Mouse (Mus musculus): ENCODE results near the gene Mad1l1.

Mad1l1 gene

DNA sequence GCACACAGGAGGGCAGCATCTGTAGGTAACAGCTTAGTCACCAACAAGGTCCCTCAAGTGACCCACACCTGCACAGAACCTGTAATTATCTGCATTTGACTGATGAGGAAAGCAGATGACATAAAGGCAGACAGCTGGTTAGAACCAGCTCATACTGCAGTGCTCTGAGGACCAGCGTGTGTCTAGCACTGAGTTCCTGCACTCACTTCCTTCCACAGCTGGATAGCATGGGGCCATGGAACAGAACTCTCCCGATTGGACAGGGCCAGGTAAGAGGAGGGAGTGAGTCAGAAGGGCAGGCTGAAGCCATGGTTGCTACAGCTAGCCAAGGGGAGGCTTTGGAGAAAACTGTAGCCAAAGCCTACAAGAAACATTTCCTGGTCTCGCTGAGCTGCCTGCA, 259.0 kb downstream of the Mad1l1 start:
- no peak for DNase-seq (ENCODE audit: low read depth, low spot score)

DNA sequence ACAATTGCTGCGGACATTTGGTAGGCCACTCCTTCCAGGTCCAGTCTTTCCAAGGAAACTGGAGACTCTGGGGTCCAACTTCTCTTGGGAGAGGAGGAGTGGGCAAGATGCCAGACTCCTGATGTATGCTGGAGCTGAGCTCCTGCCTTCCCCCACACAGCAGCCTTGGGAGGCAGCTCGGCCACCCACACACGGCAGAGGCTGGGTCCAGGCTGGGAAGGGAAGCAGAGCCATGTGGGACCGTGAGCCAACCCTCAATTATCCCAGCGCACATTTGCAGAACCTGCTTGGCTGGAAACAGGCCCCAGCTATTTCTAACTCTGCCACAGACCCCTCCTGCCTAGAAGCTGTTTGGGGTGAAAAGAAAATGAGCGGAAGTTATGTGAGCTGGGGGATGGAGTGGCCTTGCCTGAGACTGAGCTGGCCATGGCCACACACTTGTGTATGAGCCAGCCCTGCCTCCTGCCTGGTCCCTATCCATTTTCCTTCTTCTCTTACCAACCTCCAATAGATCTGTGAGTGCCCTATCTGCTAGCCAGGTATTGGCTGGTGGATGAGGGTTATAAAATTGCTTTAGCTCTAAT, 260.0 kb downstream of the Mad1l1 start:
- no peak for DNase-seq (ENCODE audit: low read depth, low spot score)

DNA sequence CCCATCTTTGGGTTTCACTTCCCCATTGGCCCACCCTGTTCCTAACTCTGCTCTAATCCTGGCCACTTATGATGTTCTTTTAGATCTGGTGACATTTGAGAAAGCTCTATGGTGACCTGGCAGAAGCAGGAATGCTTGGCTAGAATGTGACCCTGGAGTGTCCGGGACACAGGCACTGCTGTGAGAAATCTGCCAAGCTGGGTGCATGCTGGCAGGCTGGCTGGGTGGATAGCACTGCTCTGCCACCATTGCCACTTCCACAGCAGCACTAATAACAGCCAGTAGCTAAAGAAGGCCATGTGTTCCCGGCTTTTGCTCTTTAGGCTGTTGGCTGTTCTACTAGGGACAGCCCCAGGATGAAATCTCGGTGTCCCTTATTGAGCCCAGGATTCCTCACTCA, 265.1 kb downstream of the Mad1l1 start:
- no peak for DNase-seq (ENCODE audit: low read depth, low spot score)

DNA sequence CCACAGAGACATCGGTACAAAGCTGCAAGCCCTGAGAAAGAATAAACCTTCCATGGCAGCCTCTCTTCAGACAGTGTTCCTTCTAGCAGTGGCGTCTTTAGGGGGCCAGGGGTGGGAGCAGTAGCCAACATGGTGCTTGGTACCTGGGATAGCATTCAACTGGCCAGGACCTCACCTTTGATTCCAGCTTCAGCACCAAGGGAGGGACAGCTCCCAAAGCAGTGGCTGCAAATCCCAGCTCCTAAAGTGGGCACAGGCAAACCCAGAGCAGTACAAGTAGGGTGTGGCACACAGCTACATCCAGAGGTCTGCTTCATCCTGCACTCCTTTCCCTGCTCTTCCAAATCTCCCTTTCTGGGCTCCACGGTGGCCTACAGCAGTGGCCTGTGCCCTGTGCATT, 265.9 kb downstream of the Mad1l1 start:
- DNase-seq (ENCODE audit: low read depth, low spot score) = no peak

DNA sequence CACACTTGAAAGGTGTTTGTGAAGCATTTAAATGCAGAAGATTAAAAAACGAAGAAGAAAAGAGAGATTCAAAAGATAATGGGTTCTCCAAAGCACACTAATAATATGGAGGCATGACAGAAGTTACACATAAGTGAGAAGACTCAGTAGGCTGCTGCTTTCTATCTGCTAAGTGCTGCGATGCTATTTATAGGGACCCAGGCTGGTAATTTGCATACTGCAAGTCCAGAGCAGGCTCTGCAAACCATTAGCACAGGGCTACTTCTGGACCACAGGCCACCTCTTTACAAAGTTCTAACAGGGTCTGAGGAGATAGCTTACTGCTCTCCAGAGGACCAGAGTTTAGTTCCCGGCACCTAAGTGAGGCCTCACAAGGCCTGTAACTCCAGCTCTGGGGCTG, 267.7 kb downstream of the Mad1l1 start:
- no peak for DNase-seq (ENCODE audit: low read depth, low spot score)

DNA sequence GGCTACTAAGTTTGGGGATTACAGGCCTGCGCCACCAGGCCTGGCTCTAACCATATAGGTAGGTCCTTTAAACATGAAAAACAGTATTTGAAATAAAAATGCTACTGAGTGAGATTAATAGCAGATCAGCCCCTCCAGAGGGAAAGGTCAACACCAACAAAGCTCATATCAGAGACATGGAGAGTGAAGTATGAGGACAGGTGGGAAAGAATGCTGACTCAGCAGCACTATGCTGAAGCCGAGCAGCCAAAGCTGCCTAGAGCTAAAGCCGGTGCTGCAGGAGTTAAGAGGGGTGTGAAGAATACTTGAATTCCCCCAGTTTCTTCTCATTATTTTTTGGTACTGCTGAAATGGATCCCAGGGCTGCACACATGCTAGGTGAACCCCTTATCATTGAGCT, 268.9 kb downstream of the Mad1l1 start:
- no peak for DNase-seq (ENCODE audit: low read depth, low spot score)

DNA sequence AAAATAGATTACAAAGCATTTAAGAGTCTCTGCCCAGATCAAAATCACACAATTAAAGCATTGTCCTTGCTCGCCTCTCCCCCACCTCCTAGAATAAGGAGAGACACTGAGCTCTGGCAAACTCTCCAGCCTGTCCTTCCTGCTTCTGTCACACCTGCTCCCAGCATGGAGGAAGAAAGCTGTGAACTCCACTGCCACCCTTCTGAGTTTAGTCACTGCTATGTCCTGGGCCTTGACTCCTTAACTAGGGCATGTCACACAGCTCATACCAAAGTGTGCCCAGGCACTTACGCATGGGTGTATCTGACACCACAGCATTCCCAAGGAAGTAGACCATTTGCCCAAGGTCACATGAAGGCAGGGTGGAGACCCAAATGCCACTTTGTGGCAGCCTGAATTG, 275.9 kb downstream of the Mad1l1 start:
- DNase-seq (ENCODE audit: low read depth, low spot score) = no peak

DNA sequence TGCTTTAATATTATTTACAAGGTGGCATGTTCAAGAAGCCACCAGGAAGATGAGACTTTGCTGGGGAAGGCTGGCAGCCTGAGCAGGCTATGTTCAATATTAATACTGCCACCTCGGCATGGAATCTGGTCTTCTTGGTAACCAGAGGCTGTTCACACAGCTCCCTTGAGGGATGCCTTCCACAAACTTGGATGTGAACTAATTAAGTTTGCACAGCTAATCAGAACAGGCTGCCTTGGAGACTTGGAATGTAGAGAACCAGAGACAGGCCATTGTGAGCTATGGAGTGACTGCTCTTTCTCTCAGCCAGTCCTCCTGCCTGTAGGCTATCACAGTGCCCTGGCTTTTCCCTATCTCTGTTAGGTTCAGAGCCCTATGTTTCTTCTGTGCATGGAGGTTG, 278.4 kb downstream of the Mad1l1 start:
- DNase-seq (ENCODE audit: low read depth, low spot score) = no peak

DNA sequence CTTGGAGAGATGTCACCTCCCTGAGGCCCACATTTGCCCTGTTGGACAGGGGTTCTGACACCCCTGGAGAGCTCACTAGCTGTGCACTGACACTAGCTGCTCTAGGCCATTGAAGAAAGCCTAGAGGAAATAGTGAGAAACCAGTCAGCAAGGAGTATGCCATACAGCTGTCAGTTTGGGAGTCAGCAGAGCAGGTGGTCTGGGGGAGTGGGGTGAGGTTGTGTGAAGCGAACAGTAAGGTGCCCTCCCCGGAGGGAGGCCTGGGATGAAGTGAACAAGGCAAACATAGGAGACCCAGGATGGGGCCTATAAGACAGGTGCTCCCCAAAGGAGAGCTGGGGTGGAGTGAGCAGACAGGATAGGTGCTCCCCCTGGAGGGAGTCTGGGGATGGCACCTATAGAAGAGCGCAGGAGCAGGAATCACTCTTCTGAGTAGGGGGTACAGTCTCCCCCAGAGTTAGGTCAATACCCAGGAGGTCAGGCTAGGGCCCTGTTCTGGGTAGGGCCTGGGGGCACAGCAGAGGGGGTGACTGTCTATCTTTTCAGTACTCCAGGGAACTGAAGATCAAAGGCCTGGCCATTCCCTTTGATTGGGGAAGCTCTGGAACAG, 279.2 kb downstream of the Mad1l1 start:
- DNase-seq (ENCODE audit: low read depth, low spot score) = no peak

DNA sequence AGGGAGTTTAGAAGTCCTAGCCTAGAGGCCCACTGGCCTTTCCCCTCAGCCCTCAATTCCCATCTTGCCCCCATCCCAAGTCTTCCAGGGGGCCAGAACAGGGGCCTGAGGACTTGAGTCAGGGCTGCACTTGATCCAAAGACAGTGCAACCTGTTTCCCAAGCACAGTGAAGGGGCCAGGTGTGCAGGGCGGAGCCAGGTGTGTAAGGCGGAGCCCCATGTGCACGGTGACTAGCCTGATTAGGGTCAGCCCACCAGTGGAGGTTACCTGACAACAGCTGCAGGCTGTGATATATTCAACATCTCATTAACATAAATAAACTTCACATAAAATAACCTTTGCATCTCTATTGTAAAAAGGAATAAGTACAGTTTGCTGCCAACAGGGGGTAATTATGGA, 280.3 kb downstream of the Mad1l1 start:
- DNase-seq (ENCODE audit: low read depth, low spot score) = no peak

DNA sequence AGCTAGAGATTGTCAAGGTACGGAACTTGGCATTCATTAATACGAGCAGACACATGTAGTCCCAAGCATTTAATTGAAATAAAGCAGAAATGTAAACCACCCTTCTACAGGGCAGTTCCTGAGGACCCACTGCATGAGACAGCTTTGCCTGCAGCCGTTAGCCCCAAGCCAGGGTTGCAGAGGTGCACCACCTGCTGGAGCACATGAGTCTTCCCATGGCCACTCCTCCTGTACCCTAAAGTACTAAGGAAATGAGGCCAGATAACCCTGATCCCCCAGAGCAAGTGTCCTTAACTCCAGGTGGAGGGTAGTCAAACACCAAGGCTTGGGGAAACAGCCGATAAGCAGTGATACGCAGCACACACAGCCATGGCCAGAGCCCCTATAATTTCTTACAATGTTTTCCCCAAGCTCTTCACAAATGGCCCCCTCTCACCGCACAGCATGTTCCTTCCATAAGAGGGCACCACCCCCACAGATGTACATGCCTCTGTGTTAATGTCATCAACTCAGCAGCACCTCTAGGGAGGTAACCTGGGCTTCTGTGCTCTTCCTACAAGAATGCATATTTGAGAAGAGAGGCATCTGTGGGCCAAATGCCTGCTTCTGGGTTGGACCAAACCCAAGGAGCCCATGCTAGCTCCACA, 283.6 kb downstream of the Mad1l1 start:
- no peak for DNase-seq (ENCODE audit: low read depth, low spot score)

DNA sequence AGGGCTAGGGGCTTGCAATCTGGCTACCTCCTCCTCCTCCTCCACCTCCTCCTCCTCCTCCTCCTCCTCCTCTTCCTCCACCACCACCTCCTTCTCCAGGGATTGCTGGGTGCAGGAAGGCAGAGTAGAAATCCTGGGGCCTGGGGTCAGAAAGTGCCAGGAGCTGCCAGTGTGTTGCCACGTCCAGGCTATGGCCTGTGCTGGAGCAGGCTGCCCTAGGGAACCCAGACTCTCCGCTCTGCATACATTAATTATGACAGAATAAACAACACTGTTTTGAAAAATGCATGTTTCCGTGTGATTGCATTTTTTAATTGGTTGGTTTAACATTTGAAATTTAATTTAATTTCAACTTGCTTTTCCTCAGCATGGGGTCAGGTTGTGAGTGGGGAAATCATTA, 285.7 kb downstream of the Mad1l1 start:
- no peak for DNase-seq (ENCODE audit: low read depth, low spot score)

DNA sequence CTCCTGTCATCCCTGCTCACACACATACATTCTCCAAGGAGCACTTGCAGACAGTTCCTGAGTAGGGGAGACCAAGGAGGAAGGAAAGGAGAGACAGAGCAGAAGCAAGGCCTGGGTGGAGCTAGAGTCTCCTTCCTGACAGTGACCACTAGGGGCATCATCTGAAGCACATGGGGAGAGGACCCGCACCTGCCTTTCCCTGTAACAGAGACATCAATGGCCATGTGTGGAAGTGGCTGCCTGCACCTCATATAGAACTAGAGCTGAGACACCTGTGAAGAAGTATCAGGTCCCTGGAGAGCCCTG, 286.4 kb downstream of the Mad1l1 start:
- DNase-seq (ENCODE audit: low read depth, low spot score) = no peak

DNA sequence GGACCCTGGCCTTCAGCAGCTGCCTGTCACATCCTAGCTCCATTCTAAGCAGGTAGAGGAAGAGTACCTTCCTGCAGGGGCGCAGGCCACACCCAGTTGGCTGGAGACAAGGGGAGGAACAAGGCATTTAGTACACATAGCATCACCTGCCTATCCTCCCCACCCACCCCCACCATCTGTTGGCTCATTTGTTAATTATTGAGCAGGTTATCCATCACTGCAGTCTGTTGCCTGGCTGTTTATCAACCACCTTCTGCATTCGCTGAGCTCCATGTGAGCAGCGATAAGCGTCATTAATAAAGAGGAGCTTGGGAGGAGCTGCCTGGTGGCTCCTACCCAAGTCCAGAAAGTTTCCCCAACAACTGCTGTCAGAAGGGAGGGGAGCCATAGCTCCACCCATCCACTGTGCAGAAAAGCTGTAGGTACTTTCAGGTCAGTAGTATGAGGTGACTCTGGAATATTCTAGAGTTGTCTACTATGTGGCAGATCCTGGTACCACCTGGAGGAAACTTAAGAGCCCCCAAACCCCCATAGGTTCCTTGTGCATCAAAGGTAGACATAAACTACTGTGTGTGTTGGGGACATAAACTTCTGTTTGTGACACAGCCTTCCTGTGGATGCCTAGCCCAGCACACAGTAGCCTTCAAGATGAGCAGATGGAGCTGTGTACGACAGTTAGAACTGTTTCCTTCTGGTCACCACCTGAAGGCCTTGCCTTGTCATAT, 286.9 kb downstream of the Mad1l1 start:
- DNase-seq (ENCODE audit: low read depth, low spot score) = no peak

DNA sequence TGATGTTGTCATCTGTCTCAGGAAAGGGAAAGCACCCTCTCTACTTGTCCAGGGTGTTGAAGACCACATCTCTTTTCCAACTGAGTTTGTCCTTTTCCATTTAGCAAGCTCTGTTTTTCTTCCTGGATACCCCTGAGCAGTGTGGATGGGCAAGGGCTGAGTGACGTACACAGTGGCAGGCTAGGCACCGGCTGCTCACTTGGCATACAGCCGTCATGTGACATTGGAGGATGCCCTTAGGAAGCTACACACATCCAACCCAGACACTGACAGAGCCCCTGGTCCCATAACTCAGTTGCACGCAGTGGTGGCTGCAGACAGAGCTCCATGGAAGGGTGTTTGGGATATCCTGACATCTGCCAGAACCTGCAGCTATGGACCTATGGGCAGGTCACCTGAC, 295.0 kb downstream of the Mad1l1 start:
- DNase-seq (ENCODE audit: low read depth, low spot score) = no peak

DNA sequence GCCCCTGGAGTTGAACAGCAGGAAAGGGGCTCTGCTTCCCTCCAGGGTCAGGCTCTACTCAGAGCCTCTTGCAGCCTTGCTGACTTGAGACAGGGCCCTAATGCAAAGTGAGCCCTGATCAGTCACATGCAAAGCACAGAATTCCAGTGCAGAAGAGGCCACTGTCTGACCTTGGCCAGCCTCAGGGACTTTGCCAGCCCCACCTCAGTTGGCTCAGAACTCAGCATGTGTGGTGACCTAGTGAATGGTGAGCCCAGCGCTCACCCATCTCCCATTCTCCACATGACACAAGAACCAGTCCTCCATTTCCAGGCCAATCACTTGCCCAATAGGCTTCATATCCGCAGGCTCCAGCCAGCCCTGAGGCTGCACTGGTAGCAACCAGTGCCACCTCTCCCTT, 296.1 kb downstream of the Mad1l1 start:
- no peak for DNase-seq (ENCODE audit: low read depth, low spot score)

DNA sequence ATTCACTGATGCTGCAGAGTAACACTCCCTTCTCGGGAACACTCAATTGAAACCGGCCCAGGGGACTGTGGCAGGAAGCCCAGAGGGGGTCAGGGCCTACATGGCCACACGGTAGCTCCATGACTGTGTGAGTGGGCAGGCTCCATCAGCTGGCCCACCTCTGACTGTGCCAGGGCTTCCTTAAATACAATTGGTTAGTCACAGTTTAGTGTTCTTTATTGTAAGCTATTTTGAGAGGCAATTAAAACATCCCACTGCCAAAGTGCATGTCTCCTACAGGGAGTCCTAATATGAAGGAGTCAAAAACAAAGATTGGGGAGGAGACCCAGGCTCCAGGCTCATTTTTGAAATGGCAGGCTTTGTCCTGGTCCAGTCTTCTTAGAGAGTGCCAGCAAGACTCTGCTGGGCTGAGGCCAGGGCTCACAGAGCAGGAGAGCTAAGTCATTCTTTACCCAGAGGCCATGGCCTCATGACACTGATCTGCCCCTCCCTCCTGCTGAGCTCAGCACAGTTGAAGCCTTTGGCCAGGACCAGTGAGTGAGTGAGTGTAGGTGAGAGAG, 297.3 kb downstream of the Mad1l1 start:
- DNase-seq (ENCODE audit: low read depth, low spot score) = no peak

DNA sequence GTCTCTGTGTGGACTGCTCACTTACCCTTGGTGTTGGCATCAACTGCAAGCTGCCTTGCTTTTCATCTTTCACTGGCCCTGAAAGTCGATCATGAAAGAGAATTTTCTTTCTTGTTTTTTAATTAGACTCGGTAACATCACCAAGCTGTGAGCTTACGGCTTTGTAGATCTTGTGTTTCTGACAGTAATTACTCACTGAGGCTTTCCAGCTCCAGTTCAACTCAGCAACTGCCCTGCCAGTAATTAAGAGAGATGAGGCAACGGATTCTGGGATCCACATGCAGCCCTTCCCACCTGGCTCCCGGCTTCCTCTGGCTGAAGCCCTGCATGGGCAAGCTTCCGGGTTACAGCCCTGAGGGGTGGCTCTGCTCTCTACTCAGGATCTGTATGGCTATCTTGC, 298.5 kb downstream of the Mad1l1 start:
- DNase-seq (ENCODE audit: low read depth, low spot score) = no peak

DNA sequence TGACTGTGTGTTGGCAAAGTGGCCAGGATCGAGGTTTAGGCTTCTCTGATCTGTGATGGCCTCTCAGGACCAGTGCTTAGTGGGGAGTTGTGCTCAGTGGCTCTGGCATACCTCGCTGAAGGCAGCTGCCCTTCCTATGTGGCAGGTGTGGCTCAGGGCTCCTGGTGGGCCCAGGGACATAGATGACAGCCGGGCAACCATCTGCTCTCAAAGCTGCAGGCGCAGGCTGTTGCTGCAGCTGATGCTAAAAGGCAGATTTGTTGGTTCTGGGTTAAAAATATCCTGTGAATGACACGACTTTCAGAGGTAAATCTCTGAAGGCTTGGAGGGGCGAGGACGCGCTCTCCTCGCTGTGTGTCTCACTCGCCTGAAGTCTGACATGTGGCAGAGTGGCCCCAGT, 299.6 kb downstream of the Mad1l1 start:
- DNase-seq (ENCODE audit: low read depth, low spot score) = no peak

DNA sequence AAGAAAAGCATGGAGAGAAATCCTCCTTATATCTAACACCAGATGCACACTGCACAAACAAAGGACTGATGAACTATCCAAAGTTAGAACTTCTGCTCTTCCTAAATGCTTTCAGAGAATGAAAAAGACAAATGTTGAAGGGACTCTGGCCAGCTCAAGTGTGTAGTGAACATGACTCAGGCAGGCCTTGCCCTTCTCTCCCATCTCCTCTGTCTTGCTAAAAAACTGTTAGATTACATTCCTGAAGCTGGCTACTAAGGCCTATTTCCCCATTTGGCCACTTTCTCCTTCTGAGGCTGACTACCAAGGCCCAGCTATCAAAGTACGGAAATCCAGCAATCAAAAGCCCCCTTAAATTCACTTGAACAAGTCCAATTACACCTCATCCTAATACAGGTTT, 301.7 kb downstream of the Mad1l1 start:
- DNase-seq (ENCODE audit: low read depth, low spot score) = no peak

DNA sequence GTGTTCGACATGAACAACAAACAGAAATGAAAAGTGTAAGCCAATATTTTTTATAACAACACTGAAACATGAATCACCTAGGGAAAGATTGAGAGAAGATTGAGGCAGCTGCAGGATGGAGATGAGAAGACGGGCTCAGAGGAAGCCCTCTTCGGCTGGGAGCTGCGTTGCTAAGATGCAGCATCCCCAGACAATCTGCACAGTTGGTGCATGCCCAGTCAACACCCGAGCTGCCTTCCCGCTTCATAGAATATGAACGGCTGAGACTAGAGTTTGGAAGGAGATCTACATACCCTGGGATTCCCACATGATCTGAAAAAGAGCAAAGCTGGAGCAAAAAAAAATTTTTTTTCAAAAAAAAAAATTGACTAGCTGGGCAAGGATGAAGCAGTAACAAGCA, 302.6 kb downstream of the Mad1l1 start:
- no peak for DNase-seq (ENCODE audit: low read depth, low spot score)

DNA sequence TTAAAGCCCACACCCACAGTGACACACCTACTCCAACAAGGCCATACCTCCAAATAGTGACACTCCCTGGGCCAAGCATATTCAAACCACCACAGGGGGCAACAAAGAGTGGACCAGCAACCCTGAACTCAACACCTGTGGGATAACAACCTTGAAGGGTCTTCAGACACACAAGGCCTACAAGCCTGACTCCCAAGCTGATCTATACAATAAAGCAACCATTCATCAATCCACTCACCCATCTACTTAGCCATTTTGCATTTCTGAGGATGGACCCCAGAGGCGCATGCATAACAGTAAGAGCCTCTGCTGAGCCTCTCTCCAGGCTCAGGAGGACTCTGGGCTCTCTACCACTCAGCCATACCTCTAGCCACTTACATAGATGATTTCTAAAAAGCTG, 304.5 kb downstream of the Mad1l1 start:
- DNase-seq (ENCODE audit: low read depth, low spot score) = no peak

DNA sequence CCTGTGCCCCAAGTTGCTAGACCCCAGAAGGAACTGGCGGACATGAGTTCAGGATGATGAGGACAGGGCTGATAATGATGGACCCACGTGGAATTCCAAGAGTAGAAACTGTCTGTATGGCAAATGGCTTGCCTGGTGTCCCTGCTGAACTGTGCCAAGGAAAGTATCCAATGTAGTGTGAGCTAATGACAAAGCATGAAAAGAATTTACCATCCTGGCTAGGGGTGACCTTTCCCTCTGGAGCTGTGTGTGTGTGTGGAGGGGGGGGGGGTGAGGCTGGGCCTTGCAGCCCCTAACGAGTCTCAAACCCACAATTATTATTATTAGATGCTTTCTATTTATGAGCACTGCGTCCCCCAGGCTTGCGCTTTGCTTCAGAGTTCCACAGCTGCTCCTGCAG, 307.7 kb downstream of the Mad1l1 start:
- DNase-seq (ENCODE audit: low read depth, low spot score) = no peak
